Mouse (Mus musculus): ENCODE measurements around the gene Kmt2a. TPM values are rescaled to one million over a fixed set of nuclear protein-coding genes. Genes with fewer than 3 reads are reported as not detected.

Gene Kmt2a
- polyA plus RNA-seq, 1 experiment, result 39.1 TPM

- no peak overlapping the region for H3K27ac ChIP-seq (ENCODE audit: control insufficient read depth, insufficient read depth, low read depth, low read length, poor library complexity)
- TF ChIP-seq POLR2A (IDR thresholded peaks at IDR 0.05; ENCODE audit: borderline replicate concordance, control insufficient read depth, low read depth, low read length) (no peak), CTCF (IDR thresholded peaks at IDR 0.05; ENCODE audit: control insufficient read depth, insufficient read depth, low read length) (no peak)
- no peaks in the 10 kb centered on the region; the same call in 1 of the 2 replicates for H3K4me1 ChIP-seq (ENCODE audit: control insufficient read depth, insufficient read depth, low read length)
- no peak overlapping the region for H3K4me3 ChIP-seq (replicated peaks; ENCODE audit: control insufficient read depth, low read depth, low read length)
- WGBS, result 20% methylated on average over 4 of the region's 4 CpGs
Observed at GRCm38 (mm10) chr9:44905620-44906019, 24.5 kb upstream of the Kmt2a start.

GRCm38 (mm10) chr9:44904964-44905363 is 23.9 kb upstream of the Kmt2a start:
- Histone ChIP-seq H3K4me1 (ENCODE audit: control insufficient read depth, insufficient read depth, low read length) (no peaks in the 10 kb centered on the region; the same call in 1 of the 2 replicates), H3K27ac (ENCODE audit: control insufficient read depth, insufficient read depth, low read depth, low read length, poor library complexity) (no peak overlapping the region; the same call in 1 of the 2 replicates), H3K4me3 (replicated peaks; ENCODE audit: control insufficient read depth, low read depth, low read length) (no peak overlapping the region)
- TF ChIP-seq CTCF (IDR thresholded peaks at IDR 0.05; ENCODE audit: control insufficient read depth, insufficient read depth, low read length) (no peak), POLR2A (IDR thresholded peaks at IDR 0.05; ENCODE audit: borderline replicate concordance, control insufficient read depth, low read depth, low read length) (no peak)
- 34% methylated on average over 5 of the region's 5 CpGs for WGBS

GRCm38 (mm10) chr9:44903856-44904255 is 22.8 kb upstream of the Kmt2a start:
- no peak overlapping the region for H3K4me3 ChIP-seq (replicated peaks; ENCODE audit: control insufficient read depth, low read depth, low read length)
- H3K4me1 ChIP-seq (ENCODE audit: control insufficient read depth, insufficient read depth, low read length), result no peaks in the 10 kb centered on the region; the same call in 1 of the 2 replicates
- WGBS, result 20% methylated on average over 4 of the region's 4 CpGs
- no peak for TF ChIP-seq CTCF (IDR thresholded peaks at IDR 0.05; ENCODE audit: control insufficient read depth, insufficient read depth, low read length)
- H3K27ac ChIP-seq (ENCODE audit: control insufficient read depth, insufficient read depth, low read depth, low read length, poor library complexity), result no peak overlapping the region

- no peak overlapping the region for H3K27ac ChIP-seq (ENCODE audit: control insufficient read depth, insufficient read depth, low read depth, low read length, poor library complexity)
- H3K4me3 ChIP-seq (replicated peaks; ENCODE audit: control insufficient read depth, low read depth, low read length), result no peak overlapping the region
- H3K4me1 ChIP-seq (ENCODE audit: control insufficient read depth, insufficient read depth, low read length), result no peaks in the 10 kb centered on the region; the same call in 1 of the 2 replicates
- WGBS, result 56% methylated on average over 4 of the region's 4 CpGs
- 0 out of 2 replicates have a peak, but pooled peaks have one; percentile 11 for TF ChIP-seq CTCF (IDR thresholded peaks at IDR 0.05; ENCODE audit: control insufficient read depth, insufficient read depth, low read length)
- no peak for TF ChIP-seq POLR2A (IDR thresholded peaks at IDR 0.05; ENCODE audit: borderline replicate concordance, control insufficient read depth, low read depth, low read length)
Observed at GRCm38 (mm10) chr9:44900402-44900801, 19.3 kb upstream of the Kmt2a start.

- Histone ChIP-seq H3K27ac (ENCODE audit: control insufficient read depth, insufficient read depth, low read depth, low read length, poor library complexity) (no peak overlapping the region), H3K4me3 (replicated peaks; ENCODE audit: control insufficient read depth, low read depth, low read length) (no peak overlapping the region), H3K4me1 (ENCODE audit: control insufficient read depth, insufficient read depth, low read length) (no peaks in the 10 kb centered on the region)
- WGBS, result 49% methylated on average over 3 of the region's 3 CpGs
- TF ChIP-seq CTCF (IDR thresholded peaks at IDR 0.05; ENCODE audit: control insufficient read depth, insufficient read depth, low read length) (no peak), POLR2A (IDR thresholded peaks at IDR 0.05; ENCODE audit: borderline replicate concordance, control insufficient read depth, low read depth, low read length) (no peak)
Observed at GRCm38 (mm10) chr9:44899716-44900115, 18.6 kb upstream of the Kmt2a start.

GRCm38 (mm10) chr9:44897024-44897423 is 15.9 kb upstream of the Kmt2a start:
- 76% methylated on average over 4 of the region's 4 CpGs for WGBS
- TF ChIP-seq POLR2A (IDR thresholded peaks at IDR 0.05; ENCODE audit: borderline replicate concordance, control insufficient read depth, low read depth, low read length) (no peak), CTCF (IDR thresholded peaks at IDR 0.05; ENCODE audit: control insufficient read depth, insufficient read depth, low read length) (no peak)
- Histone ChIP-seq H3K4me1 (ENCODE audit: control insufficient read depth, insufficient read depth, low read length) (no peaks in the 10 kb centered on the region), H3K27ac (ENCODE audit: control insufficient read depth, insufficient read depth, low read depth, low read length, poor library complexity) (no peak overlapping the region), H3K4me3 (replicated peaks; ENCODE audit: control insufficient read depth, low read depth, low read length) (no peak overlapping the region)

- no peaks in the 10 kb centered on the region for H3K4me1 ChIP-seq (ENCODE audit: control insufficient read depth, insufficient read depth, low read length)
- H3K27ac ChIP-seq (ENCODE audit: control insufficient read depth, insufficient read depth, low read depth, low read length, poor library complexity), result no peak overlapping the region
- TF ChIP-seq CTCF (IDR thresholded peaks at IDR 0.05; ENCODE audit: control insufficient read depth, insufficient read depth, low read length) (no peak), POLR2A (IDR thresholded peaks at IDR 0.05; ENCODE audit: borderline replicate concordance, control insufficient read depth, low read depth, low read length) (no peak)
- H3K4me3 ChIP-seq (replicated peaks; ENCODE audit: control insufficient read depth, low read depth, low read length), result no peak overlapping the region
- WGBS, result 59% methylated on average over 3 of the region's 3 CpGs
Observed at GRCm38 (mm10) chr9:44892664-44893063, 11.6 kb upstream of the Kmt2a start.

GRCm38 (mm10) chr9:44891210-44891609 is 10.1 kb upstream of the Kmt2a start:
- 87% methylated on average over 6 of the region's 6 CpGs for WGBS
- H3K4me1 ChIP-seq (ENCODE audit: control insufficient read depth, insufficient read depth, low read length), result no peaks in the 10 kb centered on the region
- no peak for TF ChIP-seq CTCF (IDR thresholded peaks at IDR 0.05; ENCODE audit: control insufficient read depth, insufficient read depth, low read length)
- TF ChIP-seq POLR2A (IDR thresholded peaks at IDR 0.05; ENCODE audit: borderline replicate concordance, control insufficient read depth, low read depth, low read length), result no peak
- no peak overlapping the region for H3K27ac ChIP-seq (ENCODE audit: control insufficient read depth, insufficient read depth, low read depth, low read length, poor library complexity)
- H3K4me3 ChIP-seq (replicated peaks; ENCODE audit: control insufficient read depth, low read depth, low read length), result no peak overlapping the region

GRCm38 (mm10) chr9:44890122-44890521 is 9.0 kb upstream of the Kmt2a start:
- TF ChIP-seq POLR2A (IDR thresholded peaks at IDR 0.05; ENCODE audit: borderline replicate concordance, control insufficient read depth, low read depth, low read length) (no peak), CTCF (IDR thresholded peaks at IDR 0.05; ENCODE audit: control insufficient read depth, insufficient read depth, low read length) (no peak)
- Histone ChIP-seq H3K4me3 (replicated peaks; ENCODE audit: control insufficient read depth, low read depth, low read length) (no peak overlapping the region), H3K27ac (ENCODE audit: control insufficient read depth, insufficient read depth, low read depth, low read length, poor library complexity) (no peak overlapping the region), H3K4me1 (ENCODE audit: control insufficient read depth, insufficient read depth, low read length) (no peaks in the 10 kb centered on the region)
- WGBS, result 77% methylated on average over 2 of the region's 2 CpGs

Data from bone marrow, adult 2 months (tissue).